Mouse (Mus musculus) heart, embryonic 12.5 days (tissue): ENCODE data around the gene Pus7l. TPM values are rescaled to one million over a fixed set of nuclear protein-coding genes. Genes with fewer than 3 reads are reported as not detected.

ENCODE experiments used
- ATAC-seq: fragments of 200-750 bp; cut with Nextera tagmentation; 2 replicates; pipeline ENCODE4 v1.8.0; 2017; ENCODE audit warnings: moderate TSS enrichment, moderate library complexity; ENCODE audit not compliant: insufficient number of reproducible peaks, low FRiP score
- H3K27ac ChIP-seq: fragments of 300-500 bp; sonication (generic); 2 replicates; pipeline ENCODE4 v1.5.1; 2016; ENCODE audit warnings: mild to moderate bottlenecking, moderate library complexity; ENCODE audit not compliant: poor library complexity, severe bottlenecking
- H3K27me3 ChIP-seq: fragments of 300-500 bp; sonication (generic); replicated peaks from 2 replicates; pipeline ENCODE4 v1.6.1; 2016; ENCODE audit warnings: mild to moderate bottlenecking, moderate library complexity
- H3K36me3 ChIP-seq: fragments of 300-500 bp; sonication (generic); 2 replicates; pipeline ENCODE4 v1.6.1; 2016; ENCODE audit warnings: mild to moderate bottlenecking, moderate library complexity
- H3K4me1 ChIP-seq: fragments of 300-500 bp; sonication (generic); replicated peaks from 2 replicates; pipeline ENCODE4 v1.6.1; 2016; ENCODE audit warnings: mild to moderate bottlenecking
- H3K4me2 ChIP-seq: fragments of 300-500 bp; sonication (generic); 2 replicates; pipeline ENCODE4 v1.6.1; 2016; ENCODE audit warnings: mild to moderate bottlenecking, moderate library complexity
- H3K4me3 ChIP-seq: fragments of 300-500 bp; sonication (generic); 2 replicates; pipeline ENCODE4 v1.5.1; 2016; ENCODE audit warnings: mild to moderate bottlenecking
- H3K9ac ChIP-seq: fragments of 300-500 bp; sonication (generic); 2 replicates; pipeline ENCODE4 v1.6.1; 2016; ENCODE audit warnings: mild to moderate bottlenecking, moderate library complexity
- H3K9me3 ChIP-seq: fragments of 300-500 bp; sonication (generic); replicated peaks from 2 replicates; pipeline ENCODE4 v1.6.1; 2016; ENCODE audit warnings: mild to moderate bottlenecking, moderate library complexity
- WGBS: fragments of 180-500 bp; shearing (Covaris S2); methylation state at CpG from one replicate; pipeline ENCODE4 v1.1.7; 2016; 5-methylcytosine and 5-hydroxymethylcytosine counted together
- polyA plus RNA-seq: library from polyadenylated mRNA; unstranded; fragments of >200 nt; fragmentation: Nextera tagmentation; extraction: Ambion mirVana; gene quantifications from 2 replicates; pipeline ENCODE4 v1.2.1, GENCODE M21; 2016

Pus7l gene
- polyA plus RNA-seq, result 5.8 and 6.4 TPM in 2 replicates

DNA sequence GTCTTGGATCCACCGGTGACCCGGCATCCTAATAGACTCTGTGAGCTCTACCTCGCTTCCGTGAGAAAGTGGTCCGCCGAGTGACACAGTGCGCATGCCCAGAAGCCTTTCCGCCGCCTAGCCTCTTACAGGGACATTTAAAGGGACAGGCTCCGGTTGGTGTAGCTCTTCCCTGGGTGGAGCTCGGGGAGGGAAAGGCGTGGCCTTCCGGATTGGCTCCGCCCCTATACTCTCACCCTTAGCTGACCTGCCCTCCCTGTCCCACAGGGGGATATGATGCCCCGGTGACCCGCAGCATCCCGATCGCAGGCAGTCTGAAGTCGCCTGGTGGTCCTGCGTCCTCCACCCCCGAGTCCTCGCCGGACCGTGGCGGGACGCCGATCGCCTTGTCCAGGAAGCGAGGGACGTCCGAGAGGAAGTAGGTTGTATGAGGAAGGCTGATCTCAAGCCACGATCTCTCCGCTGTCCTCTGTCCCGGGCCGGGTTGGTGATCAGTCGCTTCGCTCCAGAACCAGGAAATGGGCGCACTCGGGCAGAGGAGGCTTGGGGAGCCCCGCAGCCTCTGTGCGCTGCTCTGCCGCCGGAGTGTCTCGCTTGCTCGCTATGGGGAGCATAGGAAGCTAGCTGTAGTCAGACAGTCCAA, at the start of gene Pus7l, which contains the start of gene Irak4:
Gene Pus7l (minus strand): TSS at position 139 of the 643 bp plus-strand sequence.
Gene Irak4 (plus strand): TSS at position 235 of the 643 bp plus-strand sequence.
- Histone ChIP-seq H3K9me3 (no peaks in the 10 kb centered on the region), H3K4me2 (peak within 1 kb of the TSS; percentile 87), H3K4me3 (peak within 1 kb of the TSS; percentile 70), H3K27ac (peak within 1 kb of the TSS; percentile 28), H3K9ac (peak within 1 kb of the TSS; percentile 79), H3K4me1 (peaks cover 4% of the 10 kb centered on the region; the same call in 1 of the 2 replicates), H3K36me3 (no peaks in the 10 kb centered on the region), H3K27me3 (no peaks in the 10 kb centered on the region)
- peak; percentile 99 for ATAC-seq
- WGBS, result under 1% methylated on average over 45 of the region's 45 CpGs

DNA sequence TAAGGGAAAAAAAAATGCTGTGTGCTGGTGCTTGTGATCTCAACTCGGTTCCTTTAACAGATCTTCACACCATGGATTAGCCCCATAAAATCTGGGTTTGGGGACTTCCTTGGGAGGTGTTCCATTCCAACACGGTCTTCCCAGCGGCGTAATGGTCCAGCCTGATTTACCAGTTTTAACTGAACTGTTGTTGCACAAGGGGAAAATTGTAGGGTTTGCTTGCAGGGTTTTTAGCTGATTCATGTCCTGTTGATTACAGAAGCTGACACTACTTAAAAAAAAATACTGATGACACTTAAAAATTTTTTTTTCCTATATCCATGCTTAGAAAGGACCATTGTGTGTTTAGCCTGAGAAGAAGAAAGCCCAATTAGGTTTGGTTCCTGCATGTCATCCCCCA, 48.0 kb upstream of the Pus7l start:
- H3K9me3 ChIP-seq, result no peaks in the 10 kb centered on the region
- no peak overlapping the region for H3K27ac ChIP-seq
- ATAC-seq, result no peak
- no peak overlapping the region for H3K4me2 ChIP-seq
- WGBS, result 89% methylated on average over 4 of the region's 4 CpGs
- H3K9ac ChIP-seq, result no peak overlapping the region
- H3K36me3 ChIP-seq, result peaks cover 3% of the 10 kb centered on the region; the same call in 1 of the 2 replicates
- H3K27me3 ChIP-seq, result no peaks in the 10 kb centered on the region
- peaks cover 3% of the 10 kb centered on the region; the same call in 1 of the 2 replicates for H3K4me1 ChIP-seq
- H3K4me3 ChIP-seq, result no peak overlapping the region

DNA sequence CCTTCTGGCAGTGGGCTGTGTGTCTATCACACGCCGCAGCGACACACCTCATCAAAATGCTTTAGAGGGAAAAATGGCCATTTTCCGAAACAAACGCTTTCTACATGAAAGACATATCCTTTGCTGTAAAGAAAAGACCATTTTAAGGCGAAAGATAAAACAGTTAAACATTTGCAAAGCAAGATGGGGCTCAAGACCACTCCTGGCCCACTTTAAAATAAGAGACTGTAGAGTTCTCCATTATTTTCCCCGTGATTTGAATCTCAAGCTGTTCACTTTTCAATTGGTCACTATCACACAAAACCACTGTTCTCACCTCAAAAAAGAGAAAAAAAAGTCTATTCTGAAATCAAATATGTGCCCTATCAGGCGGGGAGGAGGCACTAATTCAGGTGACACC, 46.7 kb upstream of the Pus7l start:
- Histone ChIP-seq H3K4me3 (peak overlapping the region; percentile 100), H3K36me3 (peaks cover 13% of the 10 kb centered on the region), H3K9me3 (no peaks in the 10 kb centered on the region), H3K4me1 (peaks cover 3% of the 10 kb centered on the region; the same call in 1 of the 2 replicates), H3K27me3 (no peaks in the 10 kb centered on the region), H3K9ac (no peak overlapping the region), H3K4me2 (peak overlapping the region; percentile 78), H3K27ac (no peak overlapping the region)
- ATAC-seq, result no peak
- 14% methylated on average over 8 of the region's 8 CpGs for WGBS

DNA sequence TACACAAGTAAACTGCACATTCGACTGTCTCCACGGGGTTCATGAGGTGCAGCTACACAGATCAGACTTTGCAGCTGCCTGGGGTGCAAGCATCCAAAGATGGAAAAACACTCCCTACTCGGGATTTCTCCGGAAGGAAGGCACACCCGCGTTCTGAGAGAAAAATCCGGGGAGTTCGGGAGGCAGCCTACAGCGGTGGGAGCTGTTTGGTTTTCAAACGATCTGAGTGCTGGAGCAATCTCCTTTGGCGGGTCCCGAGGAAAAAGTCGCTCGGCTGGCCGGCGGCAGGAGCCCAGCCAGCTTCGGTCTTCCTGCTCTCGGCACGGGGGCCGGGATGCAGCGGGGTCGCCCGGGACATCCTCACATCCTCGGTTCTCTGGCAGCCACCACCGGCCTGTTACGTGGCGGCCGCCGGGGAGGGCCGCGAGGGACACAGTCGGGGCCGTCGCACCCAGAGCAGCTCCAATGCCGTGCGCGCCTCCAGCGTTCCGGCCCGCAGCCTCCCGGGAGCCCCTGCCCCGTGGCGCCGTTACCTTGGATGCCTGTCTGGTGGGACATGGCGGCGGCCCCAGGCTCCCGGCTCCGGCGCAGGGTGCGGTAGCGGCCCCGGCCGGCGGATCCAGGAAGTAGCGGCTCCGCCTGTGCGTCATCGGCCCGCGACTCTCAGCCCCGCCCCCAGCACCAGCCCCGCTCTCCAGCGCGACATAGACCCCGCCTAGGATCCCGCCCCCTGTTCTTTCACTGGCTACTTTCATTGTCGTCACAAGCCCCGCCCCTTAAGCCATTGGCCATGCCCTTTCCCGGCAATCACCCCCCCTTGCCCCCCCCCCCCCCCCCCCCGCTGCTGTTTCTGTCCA, 46.1 kb upstream of the Pus7l start, which contains the start of gene Twf1:
Gene Twf1 (minus strand): TSS at position 671 of the 857 bp plus-strand sequence.
- Histone ChIP-seq H3K27me3 (no peaks in the 10 kb centered on the region), H3K27ac (peak within 1 kb of the TSS; percentile 73), H3K4me3 (peak within 1 kb of the TSS; percentile 100), H3K36me3 (peaks cover 19% of the 10 kb centered on the region), H3K4me1 (peaks cover 3% of the 10 kb centered on the region; the same call in 1 of the 2 replicates), H3K9ac (peak within 1 kb of the TSS; percentile 99), H3K4me2 (peak within 1 kb of the TSS; percentile 78), H3K9me3 (no peaks in the 10 kb centered on the region)
- WGBS, result under 1% methylated on average over 57 of the region's 70 CpGs
- peak; percentile 100 for ATAC-seq

DNA sequence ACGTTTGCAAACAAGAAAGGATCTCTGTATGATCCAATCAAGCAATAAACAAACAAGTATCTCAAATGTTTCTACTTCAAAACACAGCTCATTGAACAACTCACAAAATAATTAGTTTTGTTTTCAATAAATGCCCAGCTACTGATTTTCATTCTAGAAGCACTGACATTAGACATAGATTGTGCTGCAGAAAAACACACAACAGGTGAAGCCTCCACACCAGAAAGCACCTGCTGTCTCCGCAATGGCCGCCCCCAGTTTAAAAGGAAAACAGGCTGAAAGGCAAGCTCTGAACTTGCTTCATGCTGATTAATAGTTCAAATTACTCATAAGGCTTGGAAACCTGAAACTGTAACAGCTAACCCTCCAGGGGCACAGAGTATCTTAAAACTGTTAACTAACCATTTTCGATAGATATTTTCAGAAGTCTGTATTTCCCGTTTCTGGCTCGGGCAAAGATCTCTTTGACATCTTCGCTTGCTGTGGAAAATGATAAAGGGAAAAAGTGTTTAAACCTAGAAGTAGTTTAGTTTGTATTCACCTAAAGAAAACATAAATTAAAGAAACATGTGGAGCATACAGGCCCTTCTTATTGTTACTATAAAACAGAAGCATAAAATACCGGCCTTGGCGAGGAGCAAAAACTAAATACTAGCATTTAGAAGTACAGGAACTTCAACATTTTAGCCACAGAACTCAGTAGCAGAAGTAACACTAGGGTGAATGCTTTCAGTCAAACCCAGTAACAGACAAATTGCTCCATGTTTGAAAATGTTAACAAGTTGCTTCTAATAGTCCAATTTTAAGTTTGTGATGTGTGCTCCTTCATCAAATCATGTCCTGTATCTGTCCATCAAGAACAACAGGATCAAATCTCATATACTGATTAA, 44.7 kb upstream of the Pus7l start:
- 86% methylated on average over 9 of the region's 9 CpGs for WGBS
- Histone ChIP-seq H3K27me3 (no peaks in the 10 kb centered on the region), H3K27ac (no peak overlapping the region), H3K36me3 (peaks cover 33% of the 10 kb centered on the region), H3K4me3 (no peak overlapping the region), H3K4me2 (no peak overlapping the region; the same call in 1 of the 2 replicates), H3K9me3 (no peaks in the 10 kb centered on the region), H3K9ac (no peak overlapping the region), H3K4me1 (peaks cover 3% of the 10 kb centered on the region; the same call in 1 of the 2 replicates)
- no peak for ATAC-seq

DNA sequence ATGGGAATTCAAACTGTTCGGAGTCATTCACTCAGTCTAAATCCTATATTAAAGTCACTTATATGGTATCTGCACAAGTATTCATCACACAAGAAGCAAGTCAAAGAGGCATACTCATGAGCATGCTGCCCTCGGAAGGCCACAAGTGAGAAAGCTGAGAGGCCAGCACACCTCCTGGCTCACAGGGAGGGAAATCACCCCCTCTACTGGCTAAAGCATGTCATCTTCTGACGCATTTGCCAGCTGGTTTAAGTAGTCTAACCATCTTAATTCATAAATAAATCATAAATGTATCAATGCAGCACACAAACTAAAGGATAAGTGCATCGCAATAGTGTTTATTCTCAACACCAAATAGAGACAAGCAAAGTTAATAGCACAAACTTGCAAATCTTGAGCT, 41.4 kb upstream of the Pus7l start:
- WGBS, result 81% methylated on average over 4 of the region's 4 CpGs
- Histone ChIP-seq H3K9me3 (no peaks in the 10 kb centered on the region), H3K36me3 (peaks cover 63% of the 10 kb centered on the region), H3K4me1 (peaks cover 3% of the 10 kb centered on the region; the same call in 1 of the 2 replicates), H3K27ac (no peak overlapping the region), H3K27me3 (no peaks in the 10 kb centered on the region), H3K4me3 (no peak overlapping the region), H3K4me2 (no peak overlapping the region), H3K9ac (no peak overlapping the region)
- no peak for ATAC-seq

DNA sequence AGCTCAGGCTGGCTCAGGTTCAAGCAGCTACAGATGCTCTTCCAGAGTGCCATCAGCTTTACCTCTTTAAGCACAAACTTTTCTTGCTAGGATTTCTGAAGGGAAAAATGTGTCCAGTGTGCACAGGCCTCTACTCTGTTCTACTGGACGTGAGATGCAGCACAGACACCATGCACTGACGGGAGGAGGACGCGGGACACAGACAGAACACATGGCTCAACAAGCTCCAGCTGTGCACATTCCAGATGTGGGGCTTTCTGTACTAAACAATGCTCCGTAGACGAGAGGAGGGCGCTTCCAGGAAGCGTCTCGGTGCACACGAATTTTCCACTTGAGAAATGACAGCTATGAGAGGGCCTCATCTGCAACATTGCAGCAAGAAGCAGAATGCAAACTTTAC, 39.8 kb upstream of the Pus7l start:
- Histone ChIP-seq H3K4me1 (peaks cover 3% of the 10 kb centered on the region; the same call in 1 of the 2 replicates), H3K9me3 (no peaks in the 10 kb centered on the region), H3K4me3 (no peak overlapping the region), H3K27me3 (no peaks in the 10 kb centered on the region), H3K27ac (no peak overlapping the region), H3K36me3 (peaks cover 73% of the 10 kb centered on the region), H3K9ac (no peak overlapping the region), H3K4me2 (no peak overlapping the region)
- WGBS, result 87% methylated on average over 10 of the region's 10 CpGs
- no peak for ATAC-seq

DNA sequence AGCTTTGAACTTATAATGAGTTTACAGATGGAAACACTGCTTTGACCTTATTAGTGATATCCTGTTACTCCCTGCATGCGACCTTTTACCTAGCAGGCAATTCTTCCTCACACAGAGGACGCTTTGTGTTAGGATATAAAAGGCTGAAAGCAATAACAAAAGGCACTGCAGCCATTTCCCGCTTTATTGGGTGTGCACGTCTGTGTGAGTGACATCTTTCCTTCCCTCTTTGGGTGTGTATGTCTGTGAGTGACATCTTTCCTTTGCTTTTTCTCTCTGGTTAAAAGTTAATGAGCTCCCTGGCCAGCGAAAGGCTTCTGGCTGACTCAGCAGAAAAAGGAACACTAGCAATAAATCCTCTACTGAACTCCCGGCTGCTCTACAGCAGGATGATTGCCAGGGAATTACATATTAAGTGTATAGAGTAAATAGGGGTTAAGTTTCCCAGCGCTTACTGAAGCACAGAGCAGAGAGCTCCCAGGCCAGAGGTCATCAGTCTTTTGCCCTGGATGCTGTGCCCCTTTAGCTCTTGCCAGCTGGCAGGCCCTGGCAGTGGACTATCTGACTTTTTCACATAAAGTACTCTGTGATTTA, 38.8 kb upstream of the Pus7l start:
- no peaks in the 10 kb centered on the region for H3K4me1 ChIP-seq
- peaks cover 75% of the 10 kb centered on the region for H3K36me3 ChIP-seq
- ATAC-seq, result no peak
- H3K9me3 ChIP-seq, result no peaks in the 10 kb centered on the region
- no peak overlapping the region for H3K27ac ChIP-seq
- no peak overlapping the region for H3K4me3 ChIP-seq
- H3K9ac ChIP-seq, result no peak overlapping the region
- 87% methylated on average over 7 of the region's 7 CpGs for WGBS
- no peak overlapping the region for H3K4me2 ChIP-seq
- H3K27me3 ChIP-seq, result no peaks in the 10 kb centered on the region

DNA sequence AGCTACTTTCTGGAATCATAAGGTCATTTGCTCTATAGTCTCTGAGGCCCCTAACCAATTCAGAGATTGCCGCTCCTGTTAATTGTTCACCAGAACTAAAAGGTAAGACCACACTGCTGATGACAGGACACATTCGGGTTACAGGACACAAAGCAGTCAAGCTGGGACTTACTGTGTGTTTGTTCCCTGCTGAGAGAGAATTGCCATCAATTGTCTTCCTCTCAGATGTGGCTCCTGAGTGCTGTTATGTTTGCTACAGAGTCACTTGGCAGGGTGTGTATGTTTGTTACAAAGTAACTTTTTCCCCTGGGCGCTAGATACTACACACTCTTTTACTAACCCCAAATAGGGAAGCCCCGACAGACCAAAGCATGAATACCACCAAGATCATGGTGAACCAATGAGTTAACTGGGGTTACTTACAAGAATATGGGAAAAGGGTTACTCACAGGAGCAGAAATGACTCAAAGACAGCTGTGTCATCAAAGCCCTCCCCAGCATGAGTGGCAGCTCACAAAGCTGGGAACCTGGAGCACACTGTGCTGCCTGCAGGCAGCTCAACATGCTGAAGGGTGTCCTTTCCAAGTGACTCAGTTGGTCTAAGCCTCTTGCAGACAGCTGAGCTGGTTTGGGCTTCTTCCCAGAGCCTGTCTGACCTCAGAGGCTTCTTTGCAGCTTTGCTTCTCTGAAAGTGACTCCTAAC, 31.4 kb upstream of the Pus7l start:
- Histone ChIP-seq H3K36me3 (peaks cover 12% of the 10 kb centered on the region), H3K27ac (no peak overlapping the region), H3K9ac (no peak overlapping the region), H3K9me3 (no peaks in the 10 kb centered on the region), H3K4me3 (no peak overlapping the region), H3K27me3 (no peaks in the 10 kb centered on the region), H3K4me1 (no peaks in the 10 kb centered on the region), H3K4me2 (no peak overlapping the region)
- ATAC-seq, result no peak
- 74% methylated on average over 4 of the region's 4 CpGs for WGBS

DNA sequence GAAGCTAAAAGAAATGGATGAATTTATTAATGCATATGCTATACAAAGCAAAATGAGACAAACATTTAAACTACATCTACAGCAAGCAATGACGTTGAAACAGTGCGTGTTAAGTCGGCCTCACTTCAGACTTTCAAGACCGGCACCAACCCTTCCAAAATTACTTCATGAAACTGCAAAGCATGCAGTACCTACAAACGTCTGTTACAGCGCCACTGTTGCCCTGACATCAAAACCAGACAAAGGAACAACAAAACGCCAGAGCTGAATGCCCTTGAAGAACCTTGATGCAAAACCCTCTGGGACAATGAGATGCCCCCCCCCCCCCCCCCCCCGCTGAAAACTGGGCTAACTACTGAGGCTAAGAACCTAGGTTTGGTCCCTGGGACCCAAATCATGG, 29.4 kb upstream of the Pus7l start:
- no peak overlapping the region for H3K4me3 ChIP-seq
- H3K4me1 ChIP-seq, result no peaks in the 10 kb centered on the region
- no peaks in the 10 kb centered on the region for H3K9me3 ChIP-seq
- H3K27ac ChIP-seq, result no peak overlapping the region
- no peak for ATAC-seq
- WGBS, result 63% methylated on average over 8 of the region's 8 CpGs
- no peak overlapping the region for H3K9ac ChIP-seq
- H3K27me3 ChIP-seq, result no peaks in the 10 kb centered on the region
- no peaks in the 10 kb centered on the region for H3K36me3 ChIP-seq
- no peak overlapping the region for H3K4me2 ChIP-seq
